Mouse (Mus musculus) forebrain, embryonic 11.5 days (tissue): ENCODE data around the gene Thap4. TPM values are rescaled to one million over a fixed set of nuclear protein-coding genes. Genes with fewer than 3 reads are reported as not detected.

Experiments
- ATAC-seq: fragments of 200-750 bp; cut with Nextera tagmentation; replicated peaks from 2 replicates; pipeline ENCODE4 v1.8.0; 2017; ENCODE audit warnings: moderate TSS enrichment; ENCODE audit not compliant: low FRiP score
- DNase-seq: peaks from one replicate; pipeline ENCODE4 v3.0.0-alpha.2; 2017; ENCODE audit warnings: low spot score
- H3K27ac ChIP-seq: fragments of 300-500 bp; sonication (generic); 2 replicates; pipeline ENCODE4 v1.5.1; 2014; ENCODE audit warnings: low read depth, low read length
- H3K27me3 ChIP-seq: fragments of 300-500 bp; sonication (generic); 2 replicates; pipeline ENCODE4 v1.6.1; 2014; ENCODE audit warnings: mild to moderate bottlenecking, low read length, mixed read lengths; ENCODE audit not compliant: control insufficient read depth, insufficient read depth
- H3K36me3 ChIP-seq: fragments of 300-500 bp; sonication (generic); 2 replicates; pipeline ENCODE4 v1.6.1; 2014; ENCODE audit warnings: mild to moderate bottlenecking, low read length, moderate library complexity, mixed read lengths; ENCODE audit not compliant: control insufficient read depth, insufficient read depth
- H3K4me1 ChIP-seq: fragments of 300-500 bp; sonication (generic); replicated peaks from 2 replicates; pipeline ENCODE4 v1.6.1; 2014; ENCODE audit warnings: low read length, mixed read lengths; ENCODE audit not compliant: control insufficient read depth, insufficient read depth
- H3K4me2 ChIP-seq: fragments of 300-500 bp; sonication (generic); 2 replicates; pipeline ENCODE4 v1.6.1; 2014; ENCODE audit warnings: low read depth, mild to moderate bottlenecking, low read length, moderate library complexity, mixed read lengths; ENCODE audit not compliant: severe bottlenecking
- H3K4me3 ChIP-seq: fragments of 300-500 bp; sonication (generic); 2 replicates; pipeline ENCODE4 v1.5.1; 2014; ENCODE audit warnings: low read depth, low read length
- H3K9ac ChIP-seq: fragments of 300-500 bp; sonication (generic); 2 replicates; pipeline ENCODE4 v1.6.1; 2014; ENCODE audit warnings: low read length
- H3K9me3 ChIP-seq: fragments of 300-500 bp; sonication (generic); 2 replicates; pipeline ENCODE4 v1.6.1; 2016; ENCODE audit warnings: low read length, mixed read lengths; ENCODE audit not compliant: control insufficient read depth
- WGBS: fragments of 180-500 bp; shearing (Covaris S2); extraction: QIAGEN DNeasy Blood & Tissue Kit; methylation state at CpG from one replicate; pipeline ENCODE4 v1.1.7; 2014; 5-methylcytosine and 5-hydroxymethylcytosine counted together
- polyA plus RNA-seq: library from polyadenylated mRNA; unstranded; fragments of >200 nt; fragmentation: Nextera tagmentation; extraction: Ambion mirVana; gene quantifications from 2 replicates; pipeline ENCODE4 v1.2.1, GENCODE M21; 2014

Thap4 gene
- polyA plus RNA-seq, 1 experiment from 2014 or later: 36.5 TPM

DNA sequence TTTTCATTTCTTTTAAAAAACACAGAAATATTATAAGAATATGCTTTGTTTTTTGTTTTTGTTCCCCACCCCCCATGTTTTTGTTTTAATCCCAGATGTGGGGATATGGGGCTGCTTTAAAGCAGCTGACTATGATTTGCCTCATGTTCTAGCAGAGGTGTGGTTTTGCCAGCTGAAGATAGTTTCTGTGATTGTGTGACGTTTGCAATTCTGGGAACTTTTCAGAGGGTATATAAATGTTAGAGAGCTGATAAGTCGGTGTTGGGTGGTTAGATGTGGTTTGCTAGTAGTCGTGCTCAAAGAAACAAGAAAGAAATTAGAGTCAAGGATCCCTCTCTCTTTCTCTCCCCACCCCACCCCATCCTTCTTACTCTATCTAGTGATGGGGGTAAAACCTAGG, 18.8 kb downstream of the Thap4 start:
- Histone ChIP-seq H3K4me2 (no peak overlapping the region), H3K27me3 (no peaks in the 10 kb centered on the region), H3K27ac (no peak overlapping the region), H3K4me1 (no peaks in the 10 kb centered on the region; the same call in 1 of the 2 replicates), H3K36me3 (no peaks in the 10 kb centered on the region), H3K9me3 (no peaks in the 10 kb centered on the region), H3K9ac (no peak overlapping the region), H3K4me3 (no peak overlapping the region)
- 88% methylated on average over 3 of the region's 3 CpGs for WGBS
- ATAC-seq (no peak), DNase-seq (no peak)

- no peaks in the 10 kb centered on the region for H3K9me3 ChIP-seq
- no peaks in the 10 kb centered on the region for H3K27me3 ChIP-seq
- H3K36me3 ChIP-seq: no peaks in the 10 kb centered on the region
- H3K27ac ChIP-seq: no peak overlapping the region
- no peaks in the 10 kb centered on the region; the same call in 1 of the 2 replicates for H3K4me1 ChIP-seq
- no peak overlapping the region for H3K4me3 ChIP-seq
- peak overlapping the region; percentile 21; the same call in 1 of the 2 replicates for H3K4me2 ChIP-seq
- 9% methylated on average over 3 of the region's 3 CpGs for WGBS
- no peak for DNase-seq
- H3K9ac ChIP-seq: no peak overlapping the region
- ATAC-seq: peak; percentile 55; the same call in 1 of the 2 replicates
These were observed 22.8 kb downstream of the Thap4 start for GRCm38 (mm10) chr1:93731880-93732281.

GRCm38 (mm10) chr1:93731103-93731502, 23.6 kb downstream of the Thap4 start:
- H3K36me3 ChIP-seq: no peaks in the 10 kb centered on the region
- DNase-seq (no peak), ATAC-seq (0 out of 2 replicates have a peak, but pooled peaks have one; percentile 35)
- H3K4me3 ChIP-seq: no peak overlapping the region
- H3K4me2 ChIP-seq: no peak overlapping the region
- H3K9ac ChIP-seq: no peak overlapping the region
- H3K27me3 ChIP-seq: no peaks in the 10 kb centered on the region
- H3K9me3 ChIP-seq: no peaks in the 10 kb centered on the region
- no peaks in the 10 kb centered on the region; the same call in 1 of the 2 replicates for H3K4me1 ChIP-seq
- WGBS: 78% methylated on average over 5 of the region's 5 CpGs
- H3K27ac ChIP-seq: no peak overlapping the region

DNA sequence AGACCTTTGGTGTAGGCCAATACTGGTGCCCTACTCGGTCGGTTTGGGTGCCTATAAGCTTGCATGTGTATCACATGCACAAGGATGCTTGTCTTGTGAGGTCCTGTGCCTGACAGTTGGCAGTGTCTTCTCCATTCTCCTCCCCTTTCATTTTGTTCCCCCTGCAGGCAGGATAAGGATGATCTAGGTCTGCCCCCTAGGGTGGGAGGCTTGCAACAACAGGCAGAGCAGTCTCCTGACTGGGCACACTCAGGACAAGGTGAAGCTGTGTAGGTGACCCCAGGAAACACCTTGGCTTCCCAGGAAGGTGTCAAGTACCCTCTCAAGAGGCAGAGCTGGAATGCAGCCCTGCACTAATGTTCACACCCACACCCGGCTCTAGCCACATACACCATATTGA, 27.7 kb downstream of the Thap4 start:
- no peaks in the 10 kb centered on the region; the same call in 1 of the 2 replicates for H3K4me1 ChIP-seq
- DNase-seq (peak; percentile 63), ATAC-seq (peak; percentile 64; the same call in 1 of the 2 replicates)
- H3K36me3 ChIP-seq: no peaks in the 10 kb centered on the region
- 57% methylated on average over 3 of the region's 3 CpGs for WGBS
- H3K9me3 ChIP-seq: no peaks in the 10 kb centered on the region
- H3K9ac ChIP-seq: no peak overlapping the region
- H3K27me3 ChIP-seq: no peaks in the 10 kb centered on the region
- H3K4me3 ChIP-seq: no peak overlapping the region
- no peak overlapping the region for H3K27ac ChIP-seq
- H3K4me2 ChIP-seq: no peak overlapping the region

- DNase-seq: no peak
- Histone ChIP-seq H3K9me3 (no peaks in the 10 kb centered on the region), H3K27ac (no peak overlapping the region), H3K4me1 (no peaks in the 10 kb centered on the region), H3K27me3 (no peaks in the 10 kb centered on the region), H3K4me2 (no peak overlapping the region), H3K4me3 (no peak overlapping the region), H3K9ac (no peak overlapping the region), H3K36me3 (no peaks in the 10 kb centered on the region)
- WGBS: 91% methylated on average over 3 of the region's 3 CpGs
- no peak for ATAC-seq
These were observed 28.5 kb downstream of the Thap4 start for GRCm38 (mm10) chr1:93726116-93726515.

DNA sequence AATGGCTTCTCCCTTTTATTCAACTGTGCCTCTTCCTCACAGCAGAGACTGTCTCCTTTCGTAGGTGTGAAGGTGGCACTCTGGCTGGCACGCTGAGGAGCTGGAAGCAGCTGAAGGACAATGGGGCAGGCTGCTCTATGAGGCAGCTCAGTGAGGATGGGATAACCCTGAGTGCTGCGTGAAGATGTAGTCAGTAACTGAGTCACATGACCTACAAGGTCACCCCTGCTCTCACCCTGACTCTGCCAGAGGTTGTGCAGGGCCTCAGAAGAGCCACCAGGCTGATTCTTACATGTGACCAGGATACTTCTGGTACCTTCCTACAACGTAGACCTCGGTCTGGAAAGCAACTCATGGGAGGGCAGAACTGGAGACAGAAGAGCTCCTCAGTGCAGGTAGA, 29.0 kb downstream of the Thap4 start:
- Histone ChIP-seq H3K27ac (no peak overlapping the region), H3K27me3 (no peaks in the 10 kb centered on the region), H3K4me3 (no peak overlapping the region), H3K4me1 (no peaks in the 10 kb centered on the region), H3K9me3 (no peaks in the 10 kb centered on the region), H3K4me2 (no peak overlapping the region), H3K9ac (no peak overlapping the region), H3K36me3 (no peaks in the 10 kb centered on the region)
- DNase-seq (no peak), ATAC-seq (no peak)
- 90% methylated on average over 5 of the region's 5 CpGs for WGBS

DNA sequence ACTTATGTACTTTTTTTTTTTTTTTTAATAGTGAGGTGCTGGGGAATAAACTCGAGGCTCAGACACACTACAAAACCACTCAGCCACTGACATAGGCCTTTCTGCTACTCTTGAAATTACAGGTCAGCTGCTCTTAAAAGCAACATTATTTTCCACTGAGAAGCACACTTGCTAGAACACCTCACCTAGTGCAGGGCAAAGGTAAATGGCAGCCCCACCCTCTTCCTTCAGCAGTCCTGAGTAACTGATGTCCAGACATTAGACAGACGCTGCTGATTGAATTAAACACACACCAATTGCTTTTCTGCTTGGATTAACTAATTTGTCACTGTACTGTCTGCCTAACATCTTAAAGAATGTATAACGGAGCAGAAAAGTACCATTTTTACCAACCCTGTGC, 30.0 kb downstream of the Thap4 start:
- Histone ChIP-seq H3K9me3 (no peaks in the 10 kb centered on the region), H3K27me3 (no peaks in the 10 kb centered on the region), H3K9ac (no peak overlapping the region), H3K4me1 (no peaks in the 10 kb centered on the region), H3K4me2 (no peak overlapping the region), H3K27ac (no peak overlapping the region), H3K36me3 (no peaks in the 10 kb centered on the region), H3K4me3 (no peak overlapping the region)
- WGBS: 91% methylated on average over 3 of the region's 3 CpGs
- ATAC-seq (no peak), DNase-seq (no peak)

GRCm38 (mm10) chr1:93721557-93721956, 33.1 kb downstream of the Thap4 start:
- H3K36me3 ChIP-seq: no peaks in the 10 kb centered on the region
- no peak overlapping the region for H3K27ac ChIP-seq
- 66% methylated on average over 7 of the region's 7 CpGs for WGBS
- no peak overlapping the region for H3K4me3 ChIP-seq
- no peaks in the 10 kb centered on the region for H3K27me3 ChIP-seq
- no peak overlapping the region for H3K9ac ChIP-seq
- H3K4me1 ChIP-seq: no peaks in the 10 kb centered on the region
- DNase-seq (no peak), ATAC-seq (no peak)
- no peak overlapping the region for H3K4me2 ChIP-seq
- no peaks in the 10 kb centered on the region for H3K9me3 ChIP-seq

- ATAC-seq (no peak), DNase-seq (no peak)
- H3K27ac ChIP-seq: no peak overlapping the region
- 83% methylated on average over 2 of the region's 2 CpGs for WGBS
- H3K4me3 ChIP-seq: no peak overlapping the region
- H3K4me1 ChIP-seq: no peaks in the 10 kb centered on the region
- H3K9me3 ChIP-seq: no peaks in the 10 kb centered on the region
- no peak overlapping the region for H3K9ac ChIP-seq
- no peaks in the 10 kb centered on the region for H3K27me3 ChIP-seq
- no peak overlapping the region for H3K4me2 ChIP-seq
- H3K36me3 ChIP-seq: no peaks in the 10 kb centered on the region; the same call in 1 of the 2 replicates
These were observed 38.5 kb downstream of the Thap4 start for GRCm38 (mm10) chr1:93716166-93716565.
